Mouse (Mus musculus): Measurements from ENCODE around the gene Cnpy3. TPM values are rescaled to one million over a fixed set of nuclear protein-coding genes. Genes with fewer than 3 reads are reported as not detected.
A peak's percentile ranks its signal among the peaks of the same experiment; 100 is the strongest.
"Not testable (repeated sequence)": the region's sequence is repeated elsewhere in the genome, so short reads cannot be mapped to it uniquely, and the experiment has no call there.

Gene Cnpy3
- 55.1 and 58.0 TPM in 2 replicates for polyA plus RNA-seq (2015; fragmentation: Nextera tagmentation; extraction: Ambion mirVana)

DNA sequence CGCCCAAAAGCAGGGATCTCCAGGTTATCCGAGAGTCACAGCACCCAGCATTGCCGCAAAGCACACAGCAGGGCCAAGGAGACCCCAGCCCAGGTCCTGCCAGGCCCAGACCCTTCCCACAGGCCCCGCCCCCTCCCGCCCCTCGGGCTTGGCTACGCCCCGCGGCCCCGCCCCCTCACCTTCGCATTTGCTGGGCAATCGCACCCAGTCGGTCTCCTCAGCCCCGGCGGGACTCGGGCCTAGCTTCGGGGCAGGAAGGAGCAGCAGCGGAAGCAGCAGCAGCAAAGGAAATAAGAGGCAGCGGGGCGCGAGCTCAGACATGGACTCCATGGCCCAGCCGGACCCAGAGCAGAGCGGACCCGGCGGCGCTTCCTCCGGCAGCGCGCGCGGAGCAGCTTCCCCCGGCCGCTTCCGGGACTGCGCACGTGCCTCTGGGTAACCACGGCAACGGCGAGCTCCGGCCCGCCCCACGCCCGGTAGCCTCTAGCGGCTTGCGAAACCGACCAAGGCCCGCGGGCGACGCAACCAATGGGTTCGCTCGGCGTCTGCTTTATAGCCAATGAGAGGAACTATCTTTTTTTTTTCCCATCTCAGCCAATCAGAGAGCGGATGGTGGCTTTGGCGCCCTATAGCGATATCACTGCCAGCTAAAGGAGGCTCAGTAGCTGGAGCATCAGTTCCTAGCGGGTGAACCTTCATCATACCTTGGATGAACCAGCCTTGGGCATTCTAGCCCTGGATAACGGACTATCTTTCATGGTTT, at the start of gene Cnpy3:
Gene Cnpy3 (minus strand): TSS at position 421 of the 763 bp plus-strand sequence.
- DNase-seq (ENCODE audit: low spot score) = peak; percentile 99

DNA sequence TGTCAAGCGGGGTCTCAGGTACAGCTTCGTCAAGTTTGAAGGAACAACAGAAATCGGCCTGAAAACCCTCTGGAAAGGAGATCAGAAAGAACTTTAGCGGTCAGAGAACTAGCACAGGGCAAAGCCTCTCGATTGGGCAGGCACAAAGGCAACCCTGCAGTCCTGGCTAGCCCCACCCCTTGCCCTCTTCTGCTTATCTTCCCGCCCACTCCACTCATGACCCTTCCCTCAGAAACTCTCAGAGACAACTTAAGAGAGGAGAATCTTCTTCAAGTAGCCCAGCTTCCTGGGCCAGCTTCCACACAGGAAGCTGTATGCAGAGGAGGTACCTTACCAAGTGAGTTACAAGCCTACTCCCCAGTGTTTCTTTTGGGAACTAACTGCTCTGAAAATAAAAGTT, 49.7 kb upstream of the Cnpy3 start:
- no peak for DNase-seq (ENCODE audit: low spot score)

DNA sequence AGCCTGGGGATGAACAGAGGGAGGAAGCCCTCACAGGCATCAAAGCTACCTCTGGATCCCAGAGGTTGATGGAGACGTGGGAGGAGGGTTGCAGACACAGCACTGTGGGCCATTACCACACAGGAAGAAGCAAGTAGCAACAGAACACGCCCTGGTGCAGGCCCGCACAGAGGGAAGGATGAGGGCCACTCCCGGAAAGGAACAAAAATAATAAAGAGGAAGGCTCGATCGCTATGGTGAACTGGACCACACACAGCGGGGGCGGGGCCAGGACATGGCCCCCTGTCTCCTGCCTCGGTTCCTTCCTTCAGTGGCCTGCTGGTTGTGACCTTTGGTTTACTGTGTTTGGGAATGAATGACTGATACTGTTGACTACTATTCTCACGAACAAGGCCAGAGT, 47.7 kb upstream of the Cnpy3 start:
- DNase-seq (ENCODE audit: low spot score) = no peak

GRCm38 (mm10) chr17:46797386-46797785, 45.4 kb upstream of the Cnpy3 start:
- no peak for DNase-seq (ENCODE audit: low spot score)

GRCm38 (mm10) chr17:46796743-46797142, 44.7 kb upstream of the Cnpy3 start:
- DNase-seq (ENCODE audit: low spot score) = no peak

- no peak for DNase-seq (ENCODE audit: low spot score)
Measured at GRCm38 (mm10) chr17:46792963-46793362, 40.9 kb upstream of the Cnpy3 start.

GRCm38 (mm10) chr17:46787974-46788373, 36.0 kb upstream of the Cnpy3 start:
- not testable (repeated sequence) for DNase-seq (ENCODE audit: low spot score)

GRCm38 (mm10) chr17:46786952-46787351, 34.9 kb upstream of the Cnpy3 start:
- DNase-seq (ENCODE audit: low spot score) = no peak

- no peak for DNase-seq (ENCODE audit: low spot score)
Measured at GRCm38 (mm10) chr17:46783222-46783565, 31.2 kb upstream of the Cnpy3 start.

DNA sequence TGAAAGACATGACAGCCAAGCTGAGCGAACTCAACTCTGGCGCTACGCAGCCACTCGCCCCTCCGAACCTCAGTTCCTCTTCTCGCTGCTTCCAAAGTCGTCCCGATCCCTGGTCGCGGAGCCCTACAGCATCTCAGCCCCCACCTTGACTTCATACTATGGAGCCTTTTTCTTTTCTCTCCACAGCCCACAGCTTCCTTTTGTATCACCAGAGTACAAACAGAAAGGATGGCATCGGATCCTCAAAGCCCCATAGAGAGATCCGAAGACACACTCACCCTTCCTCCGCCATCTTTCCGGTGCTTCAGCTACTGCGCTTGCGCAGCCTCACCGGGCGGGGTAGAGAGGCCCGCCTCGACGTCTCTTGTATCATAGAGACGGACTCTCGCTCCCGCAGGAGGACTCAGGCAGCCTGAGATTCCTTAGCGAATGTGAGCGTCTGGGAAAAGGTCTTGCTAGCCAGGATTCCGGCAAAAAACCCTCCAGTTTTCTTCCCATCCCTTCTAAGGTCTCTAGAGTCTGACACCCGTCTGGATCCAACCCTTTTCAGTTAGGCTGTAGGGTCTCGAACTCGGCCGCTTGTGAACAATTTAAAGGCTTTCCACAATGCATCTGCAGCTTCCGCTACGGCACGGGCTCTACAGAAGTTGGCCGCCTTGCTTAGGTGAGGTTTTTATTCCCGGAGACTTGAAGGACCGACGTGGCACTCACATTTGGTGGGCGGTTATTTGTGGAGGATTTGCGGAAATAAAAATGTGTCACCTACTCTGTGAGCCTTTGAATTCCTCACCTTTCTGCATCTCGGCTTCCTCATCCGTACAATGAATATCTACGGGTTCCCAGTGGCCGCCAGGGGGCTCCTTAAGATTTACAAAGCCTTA, 30.6 kb upstream of the Cnpy3 start, which contains the start of gene Rpl7l1:
Gene Rpl7l1 (minus strand): TSS at position 332 of the 881 bp plus-strand sequence.
- peak; percentile 95 for DNase-seq (ENCODE audit: low spot score)

DNA sequence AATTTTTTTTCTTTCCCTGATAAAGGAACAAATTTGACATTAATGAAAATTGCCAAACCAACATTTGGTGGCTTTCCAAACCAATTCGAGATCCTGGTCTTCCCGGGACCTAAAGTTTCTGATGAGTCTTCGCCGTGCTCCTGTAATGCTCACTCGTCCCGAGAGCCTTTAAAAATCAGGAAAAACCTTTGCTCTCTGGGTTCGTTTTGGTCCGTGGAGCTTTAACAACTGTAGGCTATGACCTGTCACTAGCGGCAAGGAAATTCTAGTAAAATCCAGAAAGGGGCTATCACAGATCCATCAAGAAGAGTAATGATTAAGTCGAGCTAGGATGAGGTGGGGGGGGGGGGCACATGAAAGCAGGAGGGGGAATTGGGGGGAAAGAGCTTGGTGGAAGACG, 29.9 kb upstream of the Cnpy3 start:
- no peak for DNase-seq (ENCODE audit: low spot score)

GRCm38 (mm10) chr17:46776087-46776486, 24.1 kb upstream of the Cnpy3 start:
- no peak for DNase-seq (ENCODE audit: low spot score)

GRCm38 (mm10) chr17:46775070-46775469, 23.1 kb upstream of the Cnpy3 start:
- DNase-seq (ENCODE audit: low spot score) = no peak

GRCm38 (mm10) chr17:46774131-46774472, 22.1 kb upstream of the Cnpy3 start:
- no peak for DNase-seq (ENCODE audit: low spot score)

DNA sequence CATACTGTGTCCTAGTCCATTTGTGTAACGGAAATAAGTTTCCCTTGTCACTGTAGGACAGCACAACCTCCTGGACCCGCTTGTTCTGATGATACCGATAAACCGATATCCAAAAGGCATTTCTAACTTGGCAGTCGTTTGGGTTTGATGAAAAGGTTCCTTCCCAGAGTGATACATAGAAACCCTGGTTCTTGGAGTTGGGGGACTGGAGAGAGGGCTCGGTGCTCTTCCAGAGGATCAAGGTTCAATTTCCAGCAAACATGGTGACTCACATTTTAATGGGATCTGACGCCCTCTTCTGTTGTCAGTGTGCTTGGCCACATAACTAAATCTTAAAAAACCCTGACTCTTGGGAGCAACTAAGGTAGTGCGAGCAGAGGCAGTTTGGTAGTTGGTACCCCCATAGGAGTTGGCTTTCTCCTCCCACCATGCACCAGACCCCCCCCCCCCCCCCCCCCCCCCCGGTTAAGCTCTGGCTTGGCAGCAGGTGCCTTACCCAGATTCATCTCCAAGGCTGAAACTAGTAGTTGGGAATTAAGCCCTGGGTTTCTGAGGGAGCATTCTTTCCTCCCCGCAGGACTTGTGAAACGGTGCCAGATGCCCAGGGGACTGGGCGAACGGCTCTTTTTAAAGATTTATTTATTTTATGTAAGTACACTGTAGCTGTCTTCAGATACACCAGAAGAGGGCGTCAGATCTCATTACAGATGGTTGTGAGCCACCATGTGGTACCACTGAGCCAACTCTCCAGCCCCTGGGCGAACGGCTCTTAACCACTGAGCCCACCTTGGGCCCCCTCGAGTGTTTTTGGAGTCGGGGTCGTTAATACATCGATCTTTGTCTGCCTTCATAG, 21.5 kb upstream of the Cnpy3 start:
- peak; percentile 37 for DNase-seq (ENCODE audit: low spot score)

DNA sequence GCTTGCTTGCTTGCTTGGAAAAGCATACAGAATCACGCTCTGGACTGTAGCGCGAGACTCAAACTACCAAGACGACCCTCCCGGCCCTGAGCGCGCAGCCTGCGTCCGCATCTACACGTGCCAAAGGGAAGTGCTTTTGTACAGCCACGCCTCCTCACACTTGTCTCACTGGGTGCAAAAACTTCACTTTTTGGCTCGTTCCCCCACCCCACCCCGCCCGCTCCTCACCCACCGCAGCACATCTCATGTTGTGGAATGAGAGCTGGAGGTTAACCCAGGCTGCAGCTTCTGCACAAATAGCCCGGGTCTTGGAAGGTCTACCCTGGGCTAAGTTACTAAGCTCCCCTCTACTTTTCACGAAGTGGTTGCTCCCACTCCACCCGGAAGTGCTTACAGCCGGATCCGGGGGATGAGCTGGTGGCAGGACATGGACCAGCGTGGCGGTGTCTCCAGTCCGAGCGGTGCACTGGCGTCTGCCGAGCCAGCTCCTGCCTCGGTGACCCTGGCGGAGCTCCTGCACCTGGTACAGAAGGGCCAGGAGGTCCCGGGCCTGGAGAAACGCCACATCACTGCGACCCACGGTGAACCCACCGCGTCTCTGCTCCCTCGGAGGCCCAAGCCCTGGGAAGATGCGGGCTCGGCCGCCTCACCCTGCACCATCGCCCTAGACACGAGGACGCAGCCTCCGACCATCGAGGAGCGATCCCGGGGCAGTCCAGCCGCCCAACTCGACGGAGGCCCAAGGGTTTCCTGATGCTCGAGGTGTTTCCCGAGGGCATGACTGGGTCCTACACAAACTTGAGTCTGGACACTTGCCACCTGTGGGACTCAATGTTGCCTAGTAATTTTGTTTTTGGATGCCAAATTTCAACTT, 20.6 kb upstream of the Cnpy3 start, which contains the start of gene 2310039H08Rik:
Gene 2310039H08Rik (plus strand): TSS at position 232 of the 874 bp plus-strand sequence.
- DNase-seq (ENCODE audit: low spot score) = peak; percentile 86

DNA sequence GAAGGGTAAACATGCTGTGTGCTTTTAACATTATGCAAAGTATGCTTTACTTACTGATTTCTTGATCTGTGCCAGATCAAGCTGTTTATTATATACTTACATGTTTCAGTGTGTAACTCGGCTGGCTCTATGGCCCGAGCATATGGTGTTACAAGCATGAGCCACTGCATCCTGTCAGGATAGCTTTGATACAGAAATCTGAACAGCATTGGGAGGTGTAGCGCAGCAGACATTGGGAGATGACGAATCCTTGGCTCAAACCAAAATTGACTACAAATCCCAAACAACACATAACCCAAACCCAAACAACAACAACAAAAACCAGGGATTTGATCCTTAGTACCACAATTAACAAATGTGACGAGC, 20.0 kb upstream of the Cnpy3 start:
- no peak for DNase-seq (ENCODE audit: low spot score)

DNA sequence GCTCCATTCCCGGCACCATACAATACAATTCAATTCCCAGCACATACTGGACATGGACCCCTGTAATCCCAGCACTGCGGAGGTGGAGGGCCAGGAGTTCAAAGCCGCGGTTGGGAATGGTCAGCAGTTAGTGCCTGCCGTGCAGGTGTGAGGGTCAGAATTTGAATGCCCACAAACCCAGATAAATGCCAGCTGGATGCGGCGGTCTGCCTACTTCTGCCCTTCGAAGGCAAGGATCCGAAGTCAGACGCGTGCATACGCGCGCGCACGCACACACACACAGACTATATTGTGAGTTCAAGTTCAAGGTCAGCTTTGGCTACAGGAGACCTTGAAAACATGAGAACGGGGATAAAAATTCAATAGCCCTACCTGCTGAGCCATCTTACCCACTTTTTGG, 19.6 kb upstream of the Cnpy3 start:
- no peak for DNase-seq (ENCODE audit: low spot score)

GRCm38 (mm10) chr17:46771025-46771424, 19.0 kb upstream of the Cnpy3 start:
- DNase-seq (ENCODE audit: low spot score) = no peak

DNA sequence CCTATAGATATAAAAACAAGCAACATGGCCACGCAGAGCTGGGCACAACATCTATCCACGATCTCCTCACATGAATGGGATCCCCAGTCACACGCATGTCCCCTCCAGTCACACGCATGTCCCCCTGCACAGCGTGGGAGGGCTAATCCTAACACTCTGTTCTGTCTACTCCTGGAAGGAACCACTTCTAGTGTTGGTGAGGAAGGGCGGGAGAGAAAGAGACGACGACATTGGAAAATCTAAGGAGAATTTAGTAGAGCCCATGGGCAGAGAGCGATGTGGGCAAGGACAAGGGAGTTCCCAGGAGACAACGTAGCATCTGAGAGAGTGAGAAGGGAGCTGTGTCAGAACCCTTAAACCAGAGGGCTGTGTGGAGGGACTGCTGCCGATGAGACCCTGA, 18.5 kb upstream of the Cnpy3 start:
- DNase-seq (ENCODE audit: low spot score) = no peak

- peak; percentile 60 for DNase-seq (ENCODE audit: low spot score)
Measured at GRCm38 (mm10) chr17:46767868-46768267, 15.9 kb upstream of the Cnpy3 start.

All from thymus, postnatal 0 days (tissue).